Mouse (Mus musculus) hindbrain, embryonic 10.5 days (tissue): ENCODE data around the gene Ggt1. TPM values are rescaled to one million over a fixed set of nuclear protein-coding genes. Genes with fewer than 3 reads are reported as not detected.

ENCODE experiments used
- DNase-seq: peaks from one replicate; pipeline ENCODE4 v3.0.0-alpha.2; 2017; ENCODE audit warnings: low spot score
- H3K27ac ChIP-seq: fragments of 300-500 bp; sonication (generic); 2 replicates; pipeline ENCODE4 v1.5.1; 2016; ENCODE audit warnings: mild to moderate bottlenecking, moderate library complexity
- H3K27me3 ChIP-seq: fragments of 300-500 bp; sonication (generic); 2 replicates; pipeline ENCODE4 v1.6.1; 2016; ENCODE audit warnings: mild to moderate bottlenecking; ENCODE audit not compliant: poor library complexity, insufficient read depth, severe bottlenecking
- H3K36me3 ChIP-seq: fragments of 300-500 bp; sonication (generic); 2 replicates; pipeline ENCODE4 v1.6.1; 2016; ENCODE audit warnings: mild to moderate bottlenecking, moderate library complexity
- H3K4me1 ChIP-seq: fragments of 300-500 bp; sonication (generic); replicated peaks from 2 replicates; pipeline ENCODE4 v1.6.1; 2016; ENCODE audit warnings: mild to moderate bottlenecking
- H3K4me3 ChIP-seq: fragments of 300-500 bp; sonication (generic); 2 replicates; pipeline ENCODE4 v1.5.1; 2016; ENCODE audit warnings: mild to moderate bottlenecking, moderate library complexity
- H3K9me3 ChIP-seq: fragments of 300-500 bp; sonication (generic); 2 replicates; pipeline ENCODE4 v1.6.1; 2016; ENCODE audit warnings: mild to moderate bottlenecking, moderate library complexity
- WGBS: fragments of 180-500 bp; shearing (Covaris S2); methylation state at CpG from one replicate; pipeline ENCODE4 v1.1.7; 2016; 5-methylcytosine and 5-hydroxymethylcytosine counted together
- polyA plus RNA-seq: library from polyadenylated mRNA; unstranded; fragments of >200 nt; fragmentation: Nextera tagmentation; extraction: Ambion mirVana; gene quantifications from 2 replicates; pipeline ENCODE4 v1.2.1, GENCODE M21; 2016

Gene Ggt1
- polyA plus RNA-seq, 1 experiment from 2014 or later = 3.4 TPM

- no peak overlapping the region for H3K4me3 ChIP-seq
- no peaks in the 10 kb centered on the region for H3K9me3 ChIP-seq
- peaks cover 28% of the 10 kb centered on the region for H3K27me3 ChIP-seq
- H3K4me1 ChIP-seq = peaks cover 36% of the 10 kb centered on the region
- no peak overlapping the region for H3K27ac ChIP-seq
- DNase-seq = no peak
- 39% methylated on average over 5 of the region's 5 CpGs for WGBS
- no peaks in the 10 kb centered on the region for H3K36me3 ChIP-seq
These were observed 6.6 kb downstream of the Ggt1 start for GRCm38 (mm10) chr10:75568029-75568428.

DNA sequence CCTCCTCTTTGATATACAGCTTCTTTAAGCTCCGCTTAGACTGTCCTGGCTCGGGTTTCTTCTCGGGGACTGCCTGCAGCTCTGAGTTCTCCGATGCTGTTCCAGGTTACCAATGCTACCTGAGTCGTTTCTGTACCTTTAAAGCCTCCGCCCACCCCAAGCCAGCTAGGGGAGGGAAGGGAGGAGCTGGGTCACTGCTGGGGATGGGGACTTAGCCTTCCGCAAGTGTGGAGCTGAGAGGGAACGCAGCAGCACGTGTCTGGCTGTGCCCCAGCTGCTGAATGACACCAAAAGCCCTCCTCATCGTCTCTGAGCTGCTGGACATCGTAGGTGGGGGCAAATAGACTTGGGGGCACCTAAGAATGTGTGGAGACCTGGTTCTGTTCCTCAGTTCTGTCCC is 7.0 kb downstream of the Ggt1 start:
- peaks cover 24% of the 10 kb centered on the region for H3K27me3 ChIP-seq
- WGBS = 6% methylated on average over 11 of the region's 11 CpGs
- H3K4me3 ChIP-seq = no peak overlapping the region
- H3K27ac ChIP-seq = no peak overlapping the region
- H3K9me3 ChIP-seq = no peaks in the 10 kb centered on the region
- no peak for DNase-seq
- H3K36me3 ChIP-seq = no peaks in the 10 kb centered on the region
- H3K4me1 ChIP-seq = peaks cover 39% of the 10 kb centered on the region

DNA sequence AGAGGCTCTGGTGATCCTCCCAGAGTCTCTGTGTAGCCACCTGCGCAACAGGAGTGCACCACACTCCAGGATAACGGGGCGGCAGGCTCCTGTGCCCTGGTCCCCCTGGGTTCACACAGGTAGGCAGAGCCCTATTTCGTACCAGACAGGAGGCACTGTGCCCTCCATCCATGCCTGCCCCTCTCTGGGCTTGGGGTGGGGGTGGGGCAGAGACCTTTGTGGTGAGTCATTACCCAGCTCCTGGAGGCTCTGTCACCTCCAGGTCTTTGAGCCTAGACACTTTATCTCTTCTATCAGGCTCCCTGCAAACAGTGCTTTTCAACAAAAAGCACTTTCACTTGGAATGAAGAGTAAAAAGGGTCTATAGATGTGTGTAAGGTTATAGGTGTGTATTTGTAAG is 7.4 kb downstream of the Ggt1 start:
- Histone ChIP-seq H3K4me3 (no peak overlapping the region), H3K36me3 (no peaks in the 10 kb centered on the region), H3K4me1 (peaks cover 42% of the 10 kb centered on the region), H3K27me3 (peaks cover 23% of the 10 kb centered on the region), H3K27ac (no peak overlapping the region), H3K9me3 (no peaks in the 10 kb centered on the region)
- 22% methylated on average over 4 of the region's 4 CpGs for WGBS
- no peak for DNase-seq

GRCm38 (mm10) chr10:75570981-75571657 is 9.7 kb downstream of the Ggt1 start:
- 25% methylated on average over 10 of the region's 10 CpGs for WGBS
- DNase-seq = no peak
- peaks cover 36% of the 10 kb centered on the region for H3K4me1 ChIP-seq
- peaks cover 23% of the 10 kb centered on the region for H3K27me3 ChIP-seq
- no peak overlapping the region for H3K4me3 ChIP-seq
- H3K9me3 ChIP-seq = no peaks in the 10 kb centered on the region
- H3K27ac ChIP-seq = peak overlapping the region; percentile 72
- no peaks in the 10 kb centered on the region for H3K36me3 ChIP-seq

DNA sequence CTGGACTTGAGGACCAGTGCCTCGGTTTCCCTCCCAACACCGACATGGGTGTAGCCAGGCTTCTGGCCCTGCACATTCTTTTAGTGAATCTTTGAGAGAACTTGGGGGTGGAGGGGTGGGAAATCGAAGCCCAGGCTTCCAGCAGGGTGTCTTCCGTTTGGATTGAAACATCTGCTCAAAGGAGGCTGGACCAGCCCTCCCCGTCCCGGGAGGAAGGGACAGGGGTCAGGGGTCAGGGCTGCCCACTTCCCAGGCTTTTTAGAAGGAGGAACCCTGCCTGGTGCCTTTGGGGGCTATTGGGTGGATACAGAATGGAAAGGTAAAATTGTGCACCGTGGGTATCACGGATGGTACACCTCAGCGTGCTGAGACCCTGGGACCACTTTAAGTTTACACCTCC is 10.5 kb downstream of the Ggt1 start:
- 38% methylated on average over 9 of the region's 9 CpGs for WGBS
- H3K9me3 ChIP-seq = no peaks in the 10 kb centered on the region
- no peak overlapping the region for H3K4me3 ChIP-seq
- peaks cover 34% of the 10 kb centered on the region for H3K4me1 ChIP-seq
- H3K27me3 ChIP-seq = peaks cover 23% of the 10 kb centered on the region
- peak overlapping the region; percentile 72; the same call in 1 of the 2 replicates for H3K27ac ChIP-seq
- DNase-seq = no peak
- no peaks in the 10 kb centered on the region for H3K36me3 ChIP-seq

- H3K27ac ChIP-seq = no peak overlapping the region
- peaks cover 34% of the 10 kb centered on the region for H3K4me1 ChIP-seq
- no peak for DNase-seq
- 58% methylated on average over 10 of the region's 10 CpGs for WGBS
- no peaks in the 10 kb centered on the region for H3K9me3 ChIP-seq
- H3K36me3 ChIP-seq = no peaks in the 10 kb centered on the region
- H3K4me3 ChIP-seq = no peak overlapping the region
- H3K27me3 ChIP-seq = peaks cover 17% of the 10 kb centered on the region
These were observed 11.8 kb downstream of the Ggt1 start for GRCm38 (mm10) chr10:75573181-75573580.

DNA sequence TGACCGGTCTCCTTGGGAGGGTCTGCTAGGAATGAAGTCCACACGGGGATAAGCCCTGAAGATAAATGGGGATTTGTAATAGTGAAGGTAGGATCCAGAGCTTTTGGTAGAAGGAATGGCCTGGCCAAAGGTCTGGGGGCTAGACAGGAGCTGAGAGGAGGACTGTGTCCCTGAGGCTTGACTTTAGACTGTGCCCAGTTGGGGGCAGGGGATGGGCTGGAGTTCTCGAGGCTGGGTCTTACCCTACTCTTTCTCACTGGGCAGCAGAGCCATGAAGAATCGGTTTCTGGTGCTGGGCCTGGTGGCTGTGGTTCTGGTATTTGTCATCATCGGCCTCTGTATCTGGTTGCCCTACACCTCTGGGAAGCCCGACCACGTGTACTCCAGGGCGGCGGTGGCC is 12.6 kb downstream of the Ggt1 start:
- Histone ChIP-seq H3K4me1 (peaks cover 27% of the 10 kb centered on the region), H3K27ac (no peak overlapping the region), H3K36me3 (no peaks in the 10 kb centered on the region), H3K9me3 (no peaks in the 10 kb centered on the region), H3K4me3 (no peak overlapping the region), H3K27me3 (peaks cover 9% of the 10 kb centered on the region)
- no peak for DNase-seq
- WGBS = 90% methylated on average over 9 of the region's 9 CpGs

GRCm38 (mm10) chr10:75579129-75579528 is 17.7 kb downstream of the Ggt1 start:
- no peak for DNase-seq
- H3K9me3 ChIP-seq = no peaks in the 10 kb centered on the region
- WGBS = 83% methylated on average over 6 of the region's 6 CpGs
- no peak overlapping the region for H3K27ac ChIP-seq
- no peak overlapping the region for H3K4me3 ChIP-seq
- no peaks in the 10 kb centered on the region for H3K27me3 ChIP-seq
- H3K4me1 ChIP-seq = no peaks in the 10 kb centered on the region
- no peaks in the 10 kb centered on the region for H3K36me3 ChIP-seq

DNA sequence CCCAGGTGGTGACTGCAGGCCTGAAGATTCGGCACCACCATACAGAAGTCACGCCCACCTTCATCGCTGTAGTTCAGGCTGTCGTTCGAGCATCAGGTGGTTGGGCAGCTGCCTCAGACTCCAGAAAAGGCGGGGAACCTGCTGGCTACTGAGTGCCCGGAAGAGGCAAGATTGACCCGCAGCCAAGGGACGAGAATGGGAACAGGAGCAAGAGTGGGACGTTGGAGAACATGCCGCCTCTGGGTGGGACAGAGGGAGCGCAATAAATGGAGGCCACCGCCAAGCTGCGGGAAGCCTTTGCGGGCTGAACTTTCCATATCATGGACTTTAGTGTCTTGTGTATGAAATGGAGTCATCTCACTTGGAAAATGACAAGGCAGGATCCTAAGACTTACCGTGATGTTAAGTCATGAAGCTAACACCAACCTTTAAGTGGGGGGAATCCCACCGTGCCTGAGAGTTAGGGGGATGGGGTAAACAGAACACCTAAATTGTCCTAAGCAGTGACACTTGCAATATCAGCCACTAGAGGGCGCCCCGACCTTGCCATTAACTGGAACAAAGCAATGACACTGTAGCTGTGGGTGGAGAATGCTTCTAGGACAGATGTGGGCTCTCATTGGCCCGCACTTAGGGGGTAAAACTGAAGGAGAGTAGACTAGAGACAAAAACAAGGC is 24.6 kb downstream of the Ggt1 start:
- peak overlapping the region; percentile 62 for H3K27ac ChIP-seq
- no peaks in the 10 kb centered on the region for H3K36me3 ChIP-seq
- DNase-seq = peak; percentile 89
- H3K9me3 ChIP-seq = no peaks in the 10 kb centered on the region
- H3K4me3 ChIP-seq = peak overlapping the region; percentile 21; the same call in 1 of the 2 replicates
- peaks cover 14% of the 10 kb centered on the region for H3K27me3 ChIP-seq
- 22% methylated on average over 20 of the region's 20 CpGs for WGBS
- peaks cover 25% of the 10 kb centered on the region for H3K4me1 ChIP-seq

- Histone ChIP-seq H3K9me3 (no peaks in the 10 kb centered on the region), H3K4me3 (no peak overlapping the region), H3K27me3 (peaks cover 14% of the 10 kb centered on the region), H3K4me1 (peaks cover 25% of the 10 kb centered on the region), H3K36me3 (no peaks in the 10 kb centered on the region), H3K27ac (peak overlapping the region; percentile 62)
- DNase-seq = no peak
- WGBS = 86% methylated on average over 1 of the region's 1 CpGs
These were observed 25.1 kb downstream of the Ggt1 start for GRCm38 (mm10) chr10:75586553-75586879.

DNA sequence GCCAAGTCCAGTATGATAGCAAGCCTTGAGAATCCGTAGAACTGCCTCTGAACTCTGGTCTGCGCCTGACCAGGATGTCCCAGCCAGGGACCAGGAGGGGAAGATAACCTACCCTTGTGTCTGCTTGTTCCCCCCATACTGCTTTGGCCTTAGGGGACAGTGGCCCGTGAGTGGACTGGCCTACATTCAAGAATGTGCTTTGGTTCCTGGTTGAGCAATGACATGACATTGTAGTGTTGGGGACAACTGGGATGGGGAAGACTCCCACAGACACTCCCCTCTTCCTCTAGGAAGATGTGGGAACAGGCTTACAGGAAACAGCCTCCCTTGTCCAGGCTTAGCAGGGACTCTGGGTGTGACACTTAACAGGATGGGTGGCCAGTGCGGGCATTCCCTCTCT is 26.4 kb downstream of the Ggt1 start:
- Histone ChIP-seq H3K4me1 (peaks cover 25% of the 10 kb centered on the region), H3K27me3 (peaks cover 14% of the 10 kb centered on the region), H3K4me3 (no peak overlapping the region), H3K27ac (no peak overlapping the region), H3K36me3 (no peaks in the 10 kb centered on the region), H3K9me3 (no peaks in the 10 kb centered on the region)
- DNase-seq = no peak
- 90% methylated on average over 4 of the region's 4 CpGs for WGBS

DNA sequence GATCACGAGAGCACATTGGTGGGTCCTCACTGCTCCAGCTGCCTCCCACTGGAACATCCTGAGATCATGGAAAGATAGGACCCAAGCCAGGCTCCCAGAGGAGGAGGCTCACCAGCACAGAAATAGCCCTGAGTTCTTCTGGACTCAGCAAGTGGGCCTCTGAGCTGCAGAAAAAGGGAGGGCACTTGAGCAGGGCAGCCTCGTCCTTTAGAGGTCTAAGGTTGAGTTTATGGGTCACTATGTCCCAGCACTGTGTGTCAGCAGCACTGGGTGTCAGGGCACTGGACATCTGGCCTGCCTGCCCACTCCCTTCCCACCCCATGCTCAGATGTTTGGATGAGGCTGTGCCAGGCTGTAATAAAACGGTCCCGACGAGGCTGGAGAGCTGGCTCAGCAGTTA is 26.9 kb downstream of the Ggt1 start:
- no peak for DNase-seq
- 64% methylated on average over 5 of the region's 5 CpGs for whole genome bisulfite sequencing
- no peaks in the 10 kb centered on the region for H3K9me3 ChIP-seq
- H3K4me3 ChIP-seq = no peak overlapping the region
- no peaks in the 10 kb centered on the region for H3K36me3 ChIP-seq
- peaks cover 25% of the 10 kb centered on the region for H3K4me1 ChIP-seq
- H3K27ac ChIP-seq = no peak overlapping the region
- H3K27me3 ChIP-seq = peaks cover 14% of the 10 kb centered on the region

- Histone ChIP-seq H3K4me1 (peaks cover 25% of the 10 kb centered on the region), H3K9me3 (no peaks in the 10 kb centered on the region), H3K27me3 (peaks cover 14% of the 10 kb centered on the region), H3K36me3 (no peaks in the 10 kb centered on the region), H3K4me3 (no peak within 1 kb of the TSS), H3K27ac (no peak within 1 kb of the TSS)
- 44% methylated on average over 5 of the region's 5 CpGs for WGBS
- peak; percentile 17 for DNase-seq
These were observed 27.7 kb downstream of the Ggt1 start, which contains the start of gene Ggt5 for GRCm38 (mm10) chr10:75589129-75589528. TSS of gene Ggt5 (plus strand) at chr10:75589340.
